Mouse (Mus musculus) central nervous system, embryonic 11.5 days (tissue): ENCODE measurements around the gene Serpinb9b. TPM values are rescaled to one million over a fixed set of nuclear protein-coding genes. Genes with fewer than 3 reads are reported as not detected.

Source experiments
- polyA plus RNA-seq: library from polyadenylated mRNA; depleted of rRNA; stranded (reverse); fragments of >200 nt; gene quantifications from 2 replicates; pipeline ENCODE4 v1.2.3, GENCODE M21; 2012; rRNA removed

Serpinb9b gene
- 0.01 and 0.07 TPM in 2 replicates for polyA plus RNA-seq

DNA sequence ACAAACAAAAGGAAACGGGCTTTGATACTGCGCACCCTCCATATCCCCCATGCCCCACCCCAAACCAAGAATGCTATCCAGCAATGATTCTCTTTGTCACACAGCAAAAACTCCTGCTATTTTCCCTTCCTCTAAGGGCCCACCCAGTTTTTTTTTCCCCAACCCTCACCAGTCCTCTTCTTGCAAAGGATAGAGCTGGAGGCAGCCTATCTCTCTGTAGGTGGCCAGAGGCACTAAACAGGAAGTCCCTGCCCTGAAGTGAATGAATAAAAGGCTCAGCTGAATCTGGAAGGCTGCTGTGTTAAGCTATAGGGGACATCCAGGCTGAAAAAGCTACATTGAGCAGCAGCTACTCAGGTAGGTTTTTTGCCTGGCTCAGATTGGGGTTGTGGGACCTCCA, at the start of gene Serpinb9b:
Gene Serpinb9b (plus strand): TSS at position 173 of the 400 bp plus-strand sequence.

DNA sequence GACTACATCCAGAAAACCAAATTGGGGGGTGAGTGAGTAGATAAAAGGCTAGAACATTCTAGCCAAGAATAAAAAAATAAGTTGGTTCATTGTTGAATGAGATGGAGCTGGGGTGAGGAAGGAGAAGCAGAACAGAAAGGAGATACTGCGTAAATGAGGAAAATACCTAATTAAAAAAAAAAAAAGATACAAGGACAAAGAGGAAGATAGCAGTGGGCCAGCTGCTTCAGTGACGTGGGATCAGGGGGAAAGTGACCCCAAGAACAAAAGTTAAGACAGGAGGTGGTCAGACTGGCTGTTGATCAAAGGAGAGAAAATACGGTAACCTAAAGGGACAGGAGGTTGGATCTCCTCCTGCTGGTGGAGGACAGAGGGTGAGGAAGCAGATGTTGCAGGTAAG, 24.3 kb upstream of the Serpinb9b start, which contains the start of gene Serpinb9:
Gene Serpinb9 (plus strand): TSS at position 301 of the 400 bp plus-strand sequence.

DNA sequence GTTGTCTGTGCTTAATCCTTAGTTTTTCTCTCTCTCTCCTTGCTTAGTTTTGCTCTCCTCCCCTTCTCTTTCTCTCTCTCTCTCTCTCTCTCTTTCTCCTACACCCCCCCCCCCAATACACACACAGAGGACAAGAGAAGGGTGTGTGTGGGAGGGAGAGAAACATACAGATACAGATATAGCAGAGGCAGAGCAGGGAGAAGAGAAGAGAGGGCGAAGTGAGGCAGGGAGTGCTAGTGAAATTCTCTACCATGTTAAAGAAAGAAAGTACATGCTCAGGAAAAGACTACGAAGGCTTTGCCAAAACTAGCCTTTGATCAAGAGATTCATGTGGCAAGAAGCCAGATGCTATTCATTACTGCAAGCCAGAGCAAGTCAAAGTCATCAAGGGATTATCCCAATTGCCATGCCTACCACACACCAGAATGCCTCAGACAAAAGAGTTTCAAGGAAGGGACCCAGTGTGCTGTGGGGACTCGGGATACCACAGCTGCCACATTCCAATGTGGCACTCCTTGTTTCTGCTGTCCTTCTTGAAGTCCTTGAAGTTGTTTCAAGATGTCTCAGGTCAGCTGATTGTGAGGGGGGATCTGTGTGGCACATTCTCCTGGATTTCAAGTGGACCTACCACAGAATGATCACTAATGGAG, 51.0 kb downstream of the Serpinb9b start, which contains the start of gene Serpinb1b:
Gene Serpinb1b (plus strand): TSS at position 520 of the 650 bp plus-strand sequence.

Other genes starting within 250 kb of the Serpinb9b start
- gene Mylk4, start 243.5 kb upstream of the Serpinb9b start, polyA plus RNA-seq: 0.08 and 3.5 TPM in 2 replicates
- gene Wrnip1, start 225.4 kb upstream of the Serpinb9b start, polyA plus RNA-seq: 32.9 and 39.8 TPM in 2 replicates
- gene D930007J09Rik, start 224.6 kb upstream of the Serpinb9b start, polyA plus RNA-seq: 0.18 and 0.80 TPM in 2 replicates
- 0.94 and 1.2 TPM in 2 replicates for gene Serpinb1a, start 176.2 kb upstream of the Serpinb9b start, polyA plus RNA-seq
- gene Serpinb1c, start 129.2 kb upstream of the Serpinb9b start, polyA plus RNA-seq: not detected in 2 replicates
- gene Serpinb6b, start 62.2 kb upstream of the Serpinb9b start, polyA plus RNA-seq: 1.0 and 1.4 TPM in 2 replicates
- gene Serpinb9, start 24.2 kb upstream of the Serpinb9b start, polyA plus RNA-seq: 0.61 and 1.5 TPM in 2 replicates
- 0.20 and 0.42 TPM in 2 replicates for gene Serpinb1b, start 51.2 kb downstream of the Serpinb9b start, polyA plus RNA-seq
- gene Serpinb9c, start 132.3 kb downstream of the Serpinb9b start, polyA plus RNA-seq: not detected in 2 replicates
- gene Serpinb9d, start 165.5 kb downstream of the Serpinb9b start, polyA plus RNA-seq: not detected in 2 replicates
- gene Serpinb9e, start 222.2 kb downstream of the Serpinb9b start, polyA plus RNA-seq: 0.02 and 0.04 TPM in 2 replicates